Mouse (Mus musculus): ENCODE results near the gene Mad1l1.

Gene Mad1l1

GRCm38 (mm10) chr5:140143541-140143940, 177.8 kb downstream of the Mad1l1 start:
- DNase-seq (ENCODE audit: low read depth, low spot score) = no peak

- no peak for DNase-seq (ENCODE audit: low read depth, low spot score)
Measured at GRCm38 (mm10) chr5:140141336-140141735, 180.0 kb downstream of the Mad1l1 start.

GRCm38 (mm10) chr5:140140214-140140613, 181.1 kb downstream of the Mad1l1 start:
- DNase-seq (ENCODE audit: low read depth, low spot score) = peak; percentile 33

GRCm38 (mm10) chr5:140135734-140136625, 185.4 kb downstream of the Mad1l1 start:
- DNase-seq (ENCODE audit: low read depth, low spot score) = no peak

- DNase-seq (ENCODE audit: low read depth, low spot score) = no peak
Measured at GRCm38 (mm10) chr5:140134021-140134420, 187.3 kb downstream of the Mad1l1 start.

- no peak for DNase-seq (ENCODE audit: low read depth, low spot score)
Measured at GRCm38 (mm10) chr5:140128414-140128981, 192.9 kb downstream of the Mad1l1 start.

GRCm38 (mm10) chr5:140127981-140128380, 193.4 kb downstream of the Mad1l1 start:
- DNase-seq (ENCODE audit: low read depth, low spot score) = no peak

- no peak for DNase-seq (ENCODE audit: low read depth, low spot score)
Measured at GRCm38 (mm10) chr5:140124626-140125025, 196.7 kb downstream of the Mad1l1 start.

GRCm38 (mm10) chr5:140123640-140124366, 197.5 kb downstream of the Mad1l1 start:
- DNase-seq (ENCODE audit: low read depth, low spot score) = no peak

GRCm38 (mm10) chr5:140123194-140123593, 198.2 kb downstream of the Mad1l1 start:
- DNase-seq (ENCODE audit: low read depth, low spot score) = no peak

- no peak for DNase-seq (ENCODE audit: low read depth, low spot score)
Measured at GRCm38 (mm10) chr5:140121966-140122365, 199.4 kb downstream of the Mad1l1 start.

- DNase-seq (ENCODE audit: low read depth, low spot score) = no peak
Measured at GRCm38 (mm10) chr5:140118921-140119320, 202.4 kb downstream of the Mad1l1 start.

GRCm38 (mm10) chr5:140117968-140118367, 203.4 kb downstream of the Mad1l1 start:
- no peak for DNase-seq (ENCODE audit: low read depth, low spot score)

GRCm38 (mm10) chr5:140115434-140116271, 205.7 kb downstream of the Mad1l1 start:
- no peak for DNase-seq (ENCODE audit: low read depth, low spot score)

GRCm38 (mm10) chr5:140114512-140115060, 206.8 kb downstream of the Mad1l1 start:
- DNase-seq (ENCODE audit: low read depth, low spot score) = no peak

GRCm38 (mm10) chr5:140113281-140113680, 208.1 kb downstream of the Mad1l1 start:
- DNase-seq (ENCODE audit: low read depth, low spot score) = no peak

- DNase-seq (ENCODE audit: low read depth, low spot score) = no peak
Measured at GRCm38 (mm10) chr5:140110024-140110423, 211.3 kb downstream of the Mad1l1 start.

GRCm38 (mm10) chr5:140107907-140108306, 213.4 kb downstream of the Mad1l1 start:
- no peak for DNase-seq (ENCODE audit: low read depth, low spot score)

- no peak for DNase-seq (ENCODE audit: low read depth, low spot score)
Measured at GRCm38 (mm10) chr5:140106051-140106450, 215.3 kb downstream of the Mad1l1 start.

GRCm38 (mm10) chr5:140104891-140105290, 216.5 kb downstream of the Mad1l1 start:
- DNase-seq (ENCODE audit: low read depth, low spot score) = no peak

GRCm38 (mm10) chr5:140102731-140103130, 218.6 kb downstream of the Mad1l1 start:
- DNase-seq (ENCODE audit: low read depth, low spot score) = no peak
